Mouse (Mus musculus): ENCODE data around the gene Coasy.
A peak's percentile ranks its signal among the peaks of the same experiment; 100 is the strongest.

DNA sequence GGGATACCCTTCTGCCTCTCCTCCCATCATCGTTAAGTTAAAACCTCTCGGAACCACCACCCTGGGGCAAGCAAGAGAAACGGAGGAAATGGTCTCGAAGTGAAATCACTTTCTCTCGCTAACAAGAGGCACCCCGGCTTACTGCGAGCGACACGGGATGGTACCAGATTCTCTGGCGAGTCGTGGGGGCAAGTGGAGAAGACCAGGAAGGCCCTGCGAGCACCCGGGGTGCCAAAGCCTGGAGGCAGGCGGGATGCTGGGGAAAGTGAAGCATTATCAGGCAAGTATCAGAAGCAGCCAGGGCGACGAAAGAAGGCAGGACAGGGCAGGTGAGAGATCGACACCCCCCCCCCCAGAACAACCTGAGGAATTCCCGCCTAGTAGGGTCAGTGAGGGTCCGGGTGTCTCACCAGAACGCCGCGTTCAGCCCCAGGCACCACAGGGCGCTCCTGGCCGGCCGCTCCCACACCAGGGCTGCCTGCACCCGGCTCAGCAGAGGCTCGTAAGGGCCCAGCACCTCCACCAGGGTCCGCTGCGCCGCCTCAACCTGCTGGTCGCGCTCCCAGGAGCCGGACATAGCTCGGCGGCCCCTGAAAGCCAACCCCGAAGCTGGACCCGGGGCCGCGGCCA is 36.9 kb downstream of the Coasy start:
- TF ChIP-seq CTCF (IDR thresholded peaks at IDR 0.05; ENCODE audit: low read depth): peak; percentile 63
- TF ChIP-seq EP300 (optimal IDR thresholded peaks at IDR 0.05): no peak
